In the genomic region with DNA sequence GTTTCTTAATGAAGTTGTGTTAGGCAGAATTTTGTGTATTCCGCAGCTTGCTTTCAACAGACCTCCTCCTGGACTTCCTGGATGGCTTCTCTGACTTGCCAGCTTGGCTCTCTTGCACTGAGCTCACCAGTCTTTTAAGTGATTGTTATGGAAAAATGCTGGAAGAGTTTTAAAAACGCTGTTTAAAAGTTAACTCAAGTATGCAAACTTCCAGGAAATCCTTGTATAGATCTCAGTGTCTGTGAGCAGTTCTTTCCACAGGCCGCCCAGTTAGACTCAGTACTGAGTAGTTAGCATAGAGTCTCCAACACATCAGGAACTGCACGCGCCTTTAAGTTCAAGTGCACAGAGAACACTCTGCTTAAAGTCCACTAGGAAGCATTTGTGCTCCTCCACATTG, we compare ENCODE assay signal across 28 mouse cellular contexts.
DNase-seq lines count a peak whose midpoint lies in the region; ATAC-seq lines count a peak whose summit lies in the region.
"Had no signal": no experiment of that assay in that cellular context is flagged by ENCODE, and none has a peak within 500 bp of the region (broad histone marks: within the 10 kb centered on the region; RNA-seq: fewer than 3 reads in every experiment).

No protein-coding gene starts in this region.

- WGBS in kidney, embryonic 15.5 days: 82% methylated on average over 5 of the region's 5 CpGs

- no peak overlapping the region for H3K4me2 ChIP-seq in kidney, embryonic 15.5 days
- H3K4me2 ChIP-seq: embryonic facial prominence, embryonic 13.5 days; forebrain, embryonic 13.5 days; heart, embryonic 12.5 days; heart, embryonic 15.5 days; hindbrain, embryonic 14.5 days had no signal

- no peaks in the 10 kb centered on the region for H3K9me3 ChIP-seq in kidney, embryonic 15.5 days (replicated peaks)
- H3K9me3 ChIP-seq: embryonic facial prominence, embryonic 10.5 days; embryonic facial prominence, embryonic 13.5 days; forebrain, embryonic 13.5 days; heart, embryonic 12.5 days; heart, embryonic 15.5 days had no signal

- no peaks in the 10 kb centered on the region for H3K27me3 ChIP-seq in kidney, embryonic 15.5 days
- H3K27me3 ChIP-seq: embryonic facial prominence, embryonic 13.5 days; forebrain, embryonic 13.5 days; heart, embryonic 12.5 days; heart, embryonic 15.5 days had no signal

- H3K4me3 ChIP-seq in kidney, embryonic 15.5 days (replicated peaks): no peak overlapping the region
- H3K4me3 ChIP-seq: embryonic facial prominence, embryonic 10.5 days; embryonic facial prominence, embryonic 13.5 days; erythroblast, embryonic 14.5 days; forebrain, embryonic 13.5 days; heart, embryonic 12.5 days; heart, embryonic 15.5 days had no signal

- H3K9ac ChIP-seq in kidney, embryonic 15.5 days: no peak overlapping the region
- H3K9ac ChIP-seq: embryonic facial prominence, embryonic 13.5 days; forebrain, embryonic 13.5 days; heart, embryonic 12.5 days; heart, embryonic 15.5 days; hindbrain, embryonic 14.5 days had no signal

- peaks cover 4% of the 10 kb centered on the region for H3K4me1 ChIP-seq in kidney, embryonic 15.5 days
- H3K4me1 ChIP-seq: embryonic facial prominence, embryonic 10.5 days; embryonic facial prominence, embryonic 13.5 days; forebrain, embryonic 13.5 days; heart, embryonic 15.5 days had no signal

- peak; percentile 17 for DNase-seq in kidney, postnatal 14 days
- DNase-seq in ES-CJ7 (ENCODE audit: low read depth, low spot score) (peak; percentile 42), R1 (ENCODE audit: low read depth, low spot score) (peak; percentile 75)
- DNase-seq in left cerebral cortex, adult 9 months (ENCODE audit: low spot score in 2 of 2): no peak
- DNase-seq in gastrocnemius, adult 8-10 months (ENCODE audit: low spot score in 2 of 2): no peak
- DNase-seq: adrenal gland, adult 2 months; adrenal gland, postnatal 25 days; cerebellum, adult 11-12 months; cerebellum, adult 8-10 months; cerebellum, postnatal 36 days; embryo, embryonic 11 days; gastrocnemius, postnatal 14 days; heart, adult 18-20 months; heart, postnatal 10 days; heart, postnatal 4 days had no signal

- ATAC-seq in kidney, embryonic 15.5 days (replicated peaks; ENCODE audit: low FRiP score): no peak
- ATAC-seq: CD4-positive, CD25-positive, alpha-beta regulatory T cell, adult 4 months; forebrain, embryonic 13.5 days; forebrain, embryonic 16.5 days; hindbrain, postnatal 0 days; inflammation-experienced regulatory T-cells, adult 6 months; intestine, embryonic 16.5 days had no signal

- H3K36me3 ChIP-seq in kidney, embryonic 15.5 days: no peaks in the 10 kb centered on the region
- H3K36me3 ChIP-seq: embryonic facial prominence, embryonic 10.5 days; embryonic facial prominence, embryonic 13.5 days; heart, embryonic 15.5 days had no signal

- H3K27ac ChIP-seq in kidney, embryonic 15.5 days: no peak overlapping the region
- H3K27ac ChIP-seq: embryonic facial prominence, embryonic 10.5 days; embryonic facial prominence, embryonic 13.5 days; forebrain, embryonic 13.5 days; heart, embryonic 15.5 days; hindbrain, embryonic 14.5 days; hindbrain, postnatal 0 days had no signal

Comparison
In these comparisons a context has a peak if more than half of its experiments do, and no peak if none do; other contexts are left out.
1. DNase-seq: peak in kidney, postnatal 14 days (single experiment), ES-CJ7 (single experiment) and R1 (single experiment); none in left cerebral cortex, adult 9 months (0 of 2) and gastrocnemius, adult 8-10 months (0 of 2).